Mouse (Mus musculus) neural tube, embryonic 13.5 days (tissue): ENCODE measurements around the gene Rgl1. TPM values are rescaled to one million over a fixed set of nuclear protein-coding genes. Genes with fewer than 3 reads are reported as not detected.
"Not testable (repeated sequence)": the region's sequence is repeated elsewhere in the genome, so short reads cannot be mapped to it uniquely, and the experiment has no call there.

Source experiments
- ATAC-seq: fragments of 200-750 bp; cut with Nextera tagmentation; 2 replicates; pipeline ENCODE4 v1.8.0; 2017; ENCODE audit warnings: low read depth, mild to moderate bottlenecking, moderate TSS enrichment, moderate library complexity
- H3K27ac ChIP-seq: fragments of 300-500 bp; sonication (generic); replicated peaks from 2 replicates; pipeline ENCODE4 v1.5.1; 2015; ENCODE audit warnings: moderate library complexity, mild to moderate bottlenecking, inconsistent platforms
- H3K27me3 ChIP-seq: fragments of 300-500 bp; sonication (generic); 2 replicates; pipeline ENCODE4 v1.6.1; 2015; ENCODE audit warnings: mild to moderate bottlenecking, inconsistent platforms
- H3K36me3 ChIP-seq: fragments of 300-500 bp; sonication (generic); 2 replicates; pipeline ENCODE4 v1.6.1; 2015; ENCODE audit warnings: mild to moderate bottlenecking, inconsistent platforms
- H3K4me1 ChIP-seq: fragments of 300-500 bp; sonication (generic); replicated peaks from 2 replicates; pipeline ENCODE4 v1.6.1; 2015; ENCODE audit warnings: inconsistent platforms
- H3K4me2 ChIP-seq: fragments of 300-500 bp; sonication (generic); 2 replicates; pipeline ENCODE4 v1.6.1; 2015; ENCODE audit warnings: inconsistent platforms, mild to moderate bottlenecking, moderate library complexity
- H3K4me3 ChIP-seq: fragments of 300-500 bp; sonication (generic); 2 replicates; pipeline ENCODE4 v1.5.1; 2015; ENCODE audit warnings: mild to moderate bottlenecking, inconsistent platforms
- H3K9ac ChIP-seq: fragments of 300-500 bp; sonication (generic); 2 replicates; pipeline ENCODE4 v1.6.1; 2015; ENCODE audit warnings: moderate library complexity, mild to moderate bottlenecking, inconsistent platforms
- H3K9me3 ChIP-seq: fragments of 300-500 bp; sonication (generic); 2 replicates; pipeline ENCODE4 v1.6.1; 2016; ENCODE audit warnings: inconsistent platforms
- WGBS: fragments of 180-500 bp; shearing (Covaris S2); methylation state at CpG from one replicate; pipeline ENCODE4 v1.1.7; 2015; 5-methylcytosine and 5-hydroxymethylcytosine counted together
- polyA plus RNA-seq: library from polyadenylated mRNA; unstranded; fragments of >200 nt; fragmentation: Nextera tagmentation; extraction: Ambion mirVana; gene quantifications from 2 replicates; pipeline ENCODE4 v1.2.1, GENCODE M21; 2015

Rgl1 gene
- polyA plus RNA-seq, 1 experiment from 2014 or later = 25.4 TPM

- H3K4me3 ChIP-seq = no peak overlapping the region
- 77% methylated on average over 12 of the region's 12 CpGs for WGBS
- H3K9ac ChIP-seq = no peak overlapping the region
These were observed 88.5 kb downstream of the Rgl1 start for GRCm38 (mm10) chr1:152677482-152678211.

GRCm38 (mm10) chr1:152669446-152670180 is 96.5 kb downstream of the Rgl1 start:
- Histone ChIP-seq H3K9me3 (no peaks in the 10 kb centered on the region), H3K9ac (no peak overlapping the region), H3K27ac (no peak overlapping the region), H3K36me3 (no peaks in the 10 kb centered on the region), H3K4me2 (no peak overlapping the region), H3K4me1 (peaks cover 4% of the 10 kb centered on the region; the same call in 1 of the 2 replicates), H3K4me3 (no peak overlapping the region), H3K27me3 (no peaks in the 10 kb centered on the region)
- no peak for ATAC-seq
- 55% methylated on average over 8 of the region's 8 CpGs for WGBS

More at GRCm38 (mm10) chr1:152677482-152678211, 88.5 kb downstream of the Rgl1 start:
- Histone ChIP-seq H3K4me2 (no peak overlapping the region), H3K36me3 (no peaks in the 10 kb centered on the region), H3K27ac (no peak overlapping the region), H3K9me3 (no peaks in the 10 kb centered on the region), H3K27me3 (no peaks in the 10 kb centered on the region), H3K4me1 (peaks cover 13% of the 10 kb centered on the region; the same call in 1 of the 2 replicates)
- no peak for ATAC-seq

- H3K4me1 ChIP-seq = no peaks in the 10 kb centered on the region
- no peak overlapping the region for H3K27ac ChIP-seq
- no peak overlapping the region for H3K4me2 ChIP-seq
- no peak overlapping the region for H3K4me3 ChIP-seq
- WGBS = 93% methylated on average over 7 of the region's 7 CpGs
- no peak for ATAC-seq
- H3K9ac ChIP-seq = no peak overlapping the region
- H3K36me3 ChIP-seq = no peaks in the 10 kb centered on the region
- no peaks in the 10 kb centered on the region for H3K9me3 ChIP-seq
- no peaks in the 10 kb centered on the region for H3K27me3 ChIP-seq
These were observed 105.7 kb downstream of the Rgl1 start for GRCm38 (mm10) chr1:152660436-152660835.

GRCm38 (mm10) chr1:152659961-152660360 is 106.2 kb downstream of the Rgl1 start:
- 88% methylated on average over 4 of the region's 4 CpGs for WGBS
- H3K36me3 ChIP-seq = no peaks in the 10 kb centered on the region
- no peak overlapping the region for H3K4me3 ChIP-seq
- no peaks in the 10 kb centered on the region for H3K9me3 ChIP-seq
- no peaks in the 10 kb centered on the region for H3K27me3 ChIP-seq
- H3K4me1 ChIP-seq = no peaks in the 10 kb centered on the region
- ATAC-seq = no peak
- no peak overlapping the region for H3K4me2 ChIP-seq
- H3K27ac ChIP-seq = no peak overlapping the region
- H3K9ac ChIP-seq = no peak overlapping the region

- H3K4me1 ChIP-seq = no peaks in the 10 kb centered on the region
- WGBS = 78% methylated on average over 6 of the region's 6 CpGs
- no peaks in the 10 kb centered on the region for H3K9me3 ChIP-seq
- H3K4me3 ChIP-seq = no peak overlapping the region
- no peaks in the 10 kb centered on the region for H3K27me3 ChIP-seq
- H3K4me2 ChIP-seq = no peak overlapping the region
- no peaks in the 10 kb centered on the region for H3K36me3 ChIP-seq
- H3K27ac ChIP-seq = no peak overlapping the region
- ATAC-seq = no peak
- no peak overlapping the region for H3K9ac ChIP-seq
These were observed 109.5 kb downstream of the Rgl1 start for GRCm38 (mm10) chr1:152656601-152657000.

- no peaks in the 10 kb centered on the region for H3K27me3 ChIP-seq
- ATAC-seq = no peak
- no peaks in the 10 kb centered on the region for H3K9me3 ChIP-seq
- no peak overlapping the region for H3K4me2 ChIP-seq
- 93% methylated on average over 6 of the region's 6 CpGs for WGBS
- no peak overlapping the region for H3K4me3 ChIP-seq
- H3K36me3 ChIP-seq = no peaks in the 10 kb centered on the region
- H3K9ac ChIP-seq = no peak overlapping the region
- no peaks in the 10 kb centered on the region for H3K4me1 ChIP-seq
- H3K27ac ChIP-seq = no peak overlapping the region
These were observed 111.3 kb downstream of the Rgl1 start for GRCm38 (mm10) chr1:152654851-152655250.

GRCm38 (mm10) chr1:152651495-152651874 is 114.7 kb downstream of the Rgl1 start:
- no peak for ATAC-seq
- no peak overlapping the region for H3K27ac ChIP-seq
- H3K4me3 ChIP-seq = no peak overlapping the region
- no peaks in the 10 kb centered on the region for H3K27me3 ChIP-seq
- no peaks in the 10 kb centered on the region for H3K36me3 ChIP-seq
- no peaks in the 10 kb centered on the region for H3K9me3 ChIP-seq
- H3K4me1 ChIP-seq = no peaks in the 10 kb centered on the region
- H3K9ac ChIP-seq = no peak overlapping the region
- WGBS = 77% methylated on average over 1 of the region's 1 CpGs
- no peak overlapping the region for H3K4me2 ChIP-seq

- H3K4me2 ChIP-seq = no peak overlapping the region
- H3K27ac ChIP-seq = no peak overlapping the region
- ATAC-seq = peak; percentile 32; the same call in 1 of the 2 replicates
- no peak overlapping the region for H3K9ac ChIP-seq
- no peaks in the 10 kb centered on the region for H3K4me1 ChIP-seq
- WGBS = 85% methylated on average over 6 of the region's 6 CpGs
- no peaks in the 10 kb centered on the region for H3K36me3 ChIP-seq
- no peaks in the 10 kb centered on the region for H3K9me3 ChIP-seq
- H3K27me3 ChIP-seq = no peaks in the 10 kb centered on the region
- H3K4me3 ChIP-seq = no peak overlapping the region
These were observed 115.2 kb downstream of the Rgl1 start for GRCm38 (mm10) chr1:152650856-152651494.

GRCm38 (mm10) chr1:152648052-152648451 is 118.1 kb downstream of the Rgl1 start:
- Histone ChIP-seq H3K9ac (no peak overlapping the region), H3K4me2 (no peak overlapping the region), H3K9me3 (no peaks in the 10 kb centered on the region), H3K4me3 (no peak overlapping the region), H3K27ac (no peak overlapping the region), H3K27me3 (no peaks in the 10 kb centered on the region), H3K4me1 (no peaks in the 10 kb centered on the region), H3K36me3 (no peaks in the 10 kb centered on the region)
- ATAC-seq = no peak
- WGBS = 94% methylated on average over 5 of the region's 5 CpGs

GRCm38 (mm10) chr1:152642207-152642606 is 123.9 kb downstream of the Rgl1 start:
- WGBS = 68% methylated on average over 10 of the region's 10 CpGs

GRCm38 (mm10) chr1:152640195-152640981 is 125.8 kb downstream of the Rgl1 start:
- whole genome bisulfite sequencing = 63% methylated on average over 11 of the region's 11 CpGs
- H3K9ac ChIP-seq = no peak overlapping the region
- ATAC-seq = peak; percentile 77
- no peaks in the 10 kb centered on the region for H3K27me3 ChIP-seq
- H3K4me2 ChIP-seq = no peak overlapping the region
- peak overlapping the region; percentile 42; the same call in 1 of the 2 replicates for H3K27ac ChIP-seq
- peaks cover 17% of the 10 kb centered on the region for H3K4me1 ChIP-seq
- H3K9me3 ChIP-seq = no peaks in the 10 kb centered on the region
- no peak overlapping the region for H3K4me3 ChIP-seq
- H3K36me3 ChIP-seq = no peaks in the 10 kb centered on the region

More at GRCm38 (mm10) chr1:152642207-152642606, 123.9 kb downstream of the Rgl1 start:
- not testable (repeated sequence) for ATAC-seq, H3K9ac ChIP-seq, H3K27me3 ChIP-seq, H3K27ac ChIP-seq, H3K36me3 ChIP-seq, H3K9me3 ChIP-seq, H3K4me3 ChIP-seq, H3K4me2 ChIP-seq
- H3K4me1 ChIP-seq = peaks cover 17% of the 10 kb centered on the region
